Mouse (Mus musculus): Measurements from ENCODE around the gene Ms4a18.

DNA sequence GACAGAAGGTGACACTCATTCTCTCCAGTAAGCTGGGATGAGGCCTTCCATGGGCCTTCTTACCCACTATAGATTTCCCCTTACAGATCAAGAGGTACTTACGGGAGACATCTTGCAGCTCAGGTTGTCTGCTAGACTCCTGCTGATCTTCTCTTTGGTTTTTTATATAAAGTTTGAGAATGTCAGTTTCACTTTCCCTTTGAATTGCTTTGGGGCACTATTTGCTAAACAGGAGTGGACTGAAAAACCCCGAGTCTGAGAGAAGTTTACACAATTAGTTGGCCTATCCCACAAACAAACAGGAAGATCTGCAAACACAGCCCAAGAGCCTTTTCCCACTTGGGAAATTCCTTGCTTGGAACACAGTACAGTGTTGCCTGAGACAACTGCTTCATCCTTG is 32.5 kb upstream of the Ms4a18 start:
- no peak for TF ChIP-seq POLR2A (IDR thresholded peaks at IDR 0.05; ENCODE audit: borderline replicate concordance, extremely low read depth, insufficient read depth, insufficient read length, poor library complexity, severe bottlenecking)
- TF ChIP-seq CTCF (IDR thresholded peaks at IDR 0.05; ENCODE audit: borderline replicate concordance, extremely low read depth, insufficient read depth, insufficient read length), result no peak
